Mouse (Mus musculus): ENCODE data around the gene Mgat3. TPM values are rescaled to one million over a fixed set of nuclear protein-coding genes. Genes with fewer than 3 reads are reported as not detected.

The Mgat3 gene
- polyA plus RNA-seq, 1 experiment from 2014 or later, result 5.8 TPM

- 63% methylated on average over 4 of the region's 4 CpGs for WGBS
- no peak overlapping the region for H3K4me3 ChIP-seq (ENCODE audit: low read depth, low read length)
- H3K4me2 ChIP-seq (replicated peaks; ENCODE audit: low read depth), result no peak overlapping the region
- ATAC-seq (ENCODE audit: low FRiP score, low TSS enrichment) (no peak), DNase-seq (ENCODE audit: low spot score) (no peak)
- H3K4me1 ChIP-seq (replicated peaks; ENCODE audit: control insufficient read depth, insufficient read depth), result 0 out of 2 replicates have a peak, but pooled peaks cover 2% of the 10 kb centered on the region
- no peak for TF ChIP-seq EP300 (optimal IDR thresholded peaks at IDR 0.05)
- no peak for TF ChIP-seq CTCF (IDR thresholded peaks at IDR 0.05; ENCODE audit: low read depth)
- H3K36me3 ChIP-seq (ENCODE audit: control insufficient read depth, insufficient read depth, low read length), result 0 out of 2 replicates have a peak, but pooled peaks cover 4% of the 10 kb centered on the region
- H3K27me3 ChIP-seq (ENCODE audit: control insufficient read depth, insufficient read depth, low read length), result no peaks in the 10 kb centered on the region
- peak overlapping the region; percentile 80 for H3K27ac ChIP-seq (replicated peaks)
- no peaks in the 10 kb centered on the region for H3K9me3 ChIP-seq (ENCODE audit: control insufficient read depth, low read length)
- no peak overlapping the region; the same call in 1 of the 2 replicates for H3K9ac ChIP-seq (ENCODE audit: low read length)
These were observed 59.5 kb downstream of the Mgat3 start for GRCm38 (mm10) chr15:80233053-80233452.

- no peaks in the 10 kb centered on the region for H3K27me3 ChIP-seq (ENCODE audit: control insufficient read depth, insufficient read depth, low read length)
- H3K4me2 ChIP-seq (replicated peaks; ENCODE audit: low read depth), result peak within 1 kb of the TSS; percentile 73
- TF ChIP-seq CTCF (IDR thresholded peaks at IDR 0.05; ENCODE audit: low read depth) (peak; percentile 47; the same call in 1 of the 2 replicates), EP300 (optimal IDR thresholded peaks at IDR 0.05) (no peak)
- peak within 1 kb of the TSS; percentile 69 for H3K4me3 ChIP-seq (ENCODE audit: low read depth, low read length)
- peak within 1 kb of the TSS; percentile 82 for H3K9ac ChIP-seq (ENCODE audit: low read length)
- WGBS, result under 1% methylated on average over 60 of the region's 67 CpGs
- ATAC-seq (ENCODE audit: low FRiP score, low TSS enrichment) (peak; percentile 97), DNase-seq (ENCODE audit: low spot score) (peak; percentile 99)
- H3K36me3 ChIP-seq (ENCODE audit: control insufficient read depth, insufficient read depth, low read length), result 0 out of 2 replicates have a peak, but pooled peaks cover 4% of the 10 kb centered on the region
- 0 out of 2 replicates have a peak, but pooled peaks cover 2% of the 10 kb centered on the region for H3K4me1 ChIP-seq (replicated peaks; ENCODE audit: control insufficient read depth, insufficient read depth)
- H3K9me3 ChIP-seq (ENCODE audit: control insufficient read depth, low read length), result no peaks in the 10 kb centered on the region
- H3K27ac ChIP-seq (replicated peaks), result peak within 1 kb of the TSS; percentile 82
These were observed 60.4 kb downstream of the Mgat3 start, which contains the start of gene Mief1 for GRCm38 (mm10) chr15:80233733-80234509. Mief1 (plus strand) TSS chr15:80234018.

- peak within 1 kb of the TSS; percentile 69 for H3K4me3 ChIP-seq (ENCODE audit: low read depth, low read length)
- no peaks in the 10 kb centered on the region for H3K27me3 ChIP-seq (ENCODE audit: control insufficient read depth, insufficient read depth, low read length)
- 91% methylated on average over 9 of the region's 9 CpGs for WGBS
- no peak for TF ChIP-seq EP300 (optimal IDR thresholded peaks at IDR 0.05)
- H3K9me3 ChIP-seq (ENCODE audit: control insufficient read depth, low read length), result no peaks in the 10 kb centered on the region
- no peak for ATAC-seq (ENCODE audit: low FRiP score, low TSS enrichment)
- no peak within 1 kb of the TSS for H3K27ac ChIP-seq (replicated peaks)
- 0 out of 2 replicates have a peak, but pooled peaks cover 2% of the 10 kb centered on the region for H3K4me1 ChIP-seq (replicated peaks; ENCODE audit: control insufficient read depth, insufficient read depth)
- DNase-seq (ENCODE audit: low spot score), result no peak
- H3K4me2 ChIP-seq (replicated peaks; ENCODE audit: low read depth), result peak within 1 kb of the TSS; percentile 73
- H3K9ac ChIP-seq (ENCODE audit: low read length), result peak within 1 kb of the TSS; percentile 82
- 0 out of 2 replicates have a peak, but pooled peaks cover 4% of the 10 kb centered on the region for H3K36me3 ChIP-seq (ENCODE audit: control insufficient read depth, insufficient read depth, low read length)
These were observed 62.0 kb downstream of the Mgat3 start, which contains the start of gene AC140267.1 for GRCm38 (mm10) chr15:80235535-80235934. AC140267.1 (plus strand) TSS chr15:80235835.

GRCm38 (mm10) chr15:80248135-80248534 lies 74.6 kb downstream of the Mgat3 start:
- H3K36me3 ChIP-seq (ENCODE audit: control insufficient read depth, insufficient read depth, low read length), result peaks cover 43% of the 10 kb centered on the region
- H3K4me3 ChIP-seq (ENCODE audit: low read depth, low read length), result no peak overlapping the region
- H3K9me3 ChIP-seq (ENCODE audit: control insufficient read depth, low read length), result no peaks in the 10 kb centered on the region
- H3K4me1 ChIP-seq (replicated peaks; ENCODE audit: control insufficient read depth, insufficient read depth), result no peaks in the 10 kb centered on the region
- H3K4me2 ChIP-seq (replicated peaks; ENCODE audit: low read depth), result no peak overlapping the region
- WGBS, result 93% methylated on average over 12 of the region's 12 CpGs
- TF ChIP-seq EP300 (optimal IDR thresholded peaks at IDR 0.05), result no peak
- TF ChIP-seq CTCF (IDR thresholded peaks at IDR 0.05; ENCODE audit: low read depth), result no peak
- no peak overlapping the region for H3K9ac ChIP-seq (ENCODE audit: low read length)
- no peak overlapping the region for H3K27ac ChIP-seq (replicated peaks)
- no peak for DNase-seq (ENCODE audit: low spot score)
- no peak for ATAC-seq (ENCODE audit: low FRiP score, low TSS enrichment)
- no peaks in the 10 kb centered on the region for H3K27me3 ChIP-seq (ENCODE audit: control insufficient read depth, insufficient read depth, low read length)

- WGBS, result 96% methylated on average over 1 of the region's 1 CpGs
These were observed 75.1 kb downstream of the Mgat3 start for GRCm38 (mm10) chr15:80248596-80248995.

GRCm38 (mm10) chr15:80249672-80250071 lies 76.2 kb downstream of the Mgat3 start:
- Histone ChIP-seq H3K9ac (ENCODE audit: low read length) (no peak overlapping the region), H3K4me3 (ENCODE audit: low read depth, low read length) (no peak overlapping the region), H3K9me3 (ENCODE audit: control insufficient read depth, low read length) (no peaks in the 10 kb centered on the region), H3K36me3 (ENCODE audit: control insufficient read depth, insufficient read depth, low read length) (peaks cover 42% of the 10 kb centered on the region), H3K27me3 (ENCODE audit: control insufficient read depth, insufficient read depth, low read length) (no peaks in the 10 kb centered on the region), H3K4me2 (replicated peaks; ENCODE audit: low read depth) (no peak overlapping the region), H3K4me1 (replicated peaks; ENCODE audit: control insufficient read depth, insufficient read depth) (peaks cover 2% of the 10 kb centered on the region; the same call in 1 of the 2 replicates), H3K27ac (replicated peaks) (no peak overlapping the region)
- TF ChIP-seq EP300 (optimal IDR thresholded peaks at IDR 0.05), result no peak
- TF ChIP-seq CTCF (IDR thresholded peaks at IDR 0.05; ENCODE audit: low read depth), result no peak
- DNase-seq (ENCODE audit: low spot score) (no peak), ATAC-seq (ENCODE audit: low FRiP score, low TSS enrichment) (no peak)
- 96% methylated on average over 10 of the region's 10 CpGs for WGBS

More at GRCm38 (mm10) chr15:80248596-80248995, 75.1 kb downstream of the Mgat3 start:
- no peak for ATAC-seq (ENCODE audit: low FRiP score, low TSS enrichment)
- H3K4me3 ChIP-seq (ENCODE audit: low read depth, low read length), result no peak overlapping the region
- no peak overlapping the region for H3K4me2 ChIP-seq (replicated peaks; ENCODE audit: low read depth)
- H3K4me1 ChIP-seq (replicated peaks; ENCODE audit: control insufficient read depth, insufficient read depth), result no peaks in the 10 kb centered on the region
- no peak overlapping the region for H3K27ac ChIP-seq (replicated peaks)
- H3K9ac ChIP-seq (ENCODE audit: low read length), result no peak overlapping the region
- TF ChIP-seq CTCF (IDR thresholded peaks at IDR 0.05; ENCODE audit: low read depth) (no peak), EP300 (optimal IDR thresholded peaks at IDR 0.05) (no peak)
- no peaks in the 10 kb centered on the region for H3K9me3 ChIP-seq (ENCODE audit: control insufficient read depth, low read length)
- DNase-seq (ENCODE audit: low spot score), result no peak
- peaks cover 42% of the 10 kb centered on the region for H3K36me3 ChIP-seq (ENCODE audit: control insufficient read depth, insufficient read depth, low read length)
- H3K27me3 ChIP-seq (ENCODE audit: control insufficient read depth, insufficient read depth, low read length), result no peaks in the 10 kb centered on the region
